Comparison of ENCODE assay signal across 8 mouse cellular contexts in genomic region chr4:128803569-128803968, GRCm38 (mm10). TPM values are rescaled to one million over a fixed set of nuclear protein-coding genes. Genes with fewer than 3 reads are reported as not detected.
DNase-seq lines count a peak whose midpoint lies in the region; ATAC-seq lines count a peak whose summit lies in the region.

No protein-coding gene starts in this region.

- 0 out of 2 replicates have a peak, but pooled peaks cover 3% of the 10 kb centered on the region for H3K36me3 ChIP-seq in heart, embryonic 14.5 days (ENCODE audit: control insufficient read depth, insufficient read depth, low read length)
- 0 out of 2 replicates have a peak, but pooled peaks cover 6% of the 10 kb centered on the region for H3K36me3 ChIP-seq in embryonic facial prominence, embryonic 13.5 days
- no peaks in the 10 kb centered on the region for H3K36me3 ChIP-seq in hindbrain, embryonic 16.5 days (ENCODE audit: control insufficient read depth, insufficient read depth, low read length)
- peaks cover 22% of the 10 kb centered on the region for H3K36me3 ChIP-seq in midbrain, embryonic 10.5 days

- no peak overlapping the region; a peak in 1 of 4 replicates for H3K27ac ChIP-seq in heart, embryonic 14.5 days (replicated peaks in 1 of 2; ENCODE audit: control insufficient read depth in 1 of 2, insufficient read depth in 1 of 2, low read depth in 2 of 2, low read length in 2 of 2)
- 0 out of 2 replicates have a peak overlapping the region, but pooled peaks have one; percentile 98 for H3K27ac ChIP-seq in embryonic facial prominence, embryonic 13.5 days
- H3K27ac ChIP-seq in hindbrain, embryonic 16.5 days (ENCODE audit: low read depth, low read length): no peak overlapping the region
- H3K27ac ChIP-seq in midbrain, embryonic 10.5 days (replicated peaks): peak overlapping the region; percentile 99

- ATAC-seq in heart, embryonic 14.5 days (ENCODE audit: insufficient number of reproducible peaks, insufficient read depth, low FRiP score, low read depth): no peak
- no peak for ATAC-seq in embryonic facial prominence, embryonic 13.5 days (ENCODE audit: insufficient number of reproducible peaks, insufficient read depth, low FRiP score, low TSS enrichment, low read depth)
- ATAC-seq in hindbrain, embryonic 16.5 days: no peak

- H3K4me3 ChIP-seq in heart, embryonic 14.5 days (ENCODE audit: control insufficient read depth in 1 of 2, insufficient read depth in 1 of 2, low read depth in 1 of 2, low read length in 2 of 2): peak overlapping the region in 1 of 2 experiments; percentile 81; a peak in 2 of 4 replicates
- H3K4me3 ChIP-seq in embryonic facial prominence, embryonic 13.5 days: peak overlapping the region; percentile 89
- H3K4me3 ChIP-seq in hindbrain, embryonic 16.5 days (ENCODE audit: low read length): no peak overlapping the region
- peak overlapping the region; percentile 85 for H3K4me3 ChIP-seq in midbrain, embryonic 10.5 days

- WGBS in heart, embryonic 14.5 days: 42% methylated on average over 5 of the region's 5 CpGs
- 43% methylated on average over 5 of the region's 5 CpGs for WGBS in embryonic facial prominence, embryonic 13.5 days
- 52% methylated on average over 5 of the region's 5 CpGs for WGBS in hindbrain, embryonic 16.5 days
- WGBS in midbrain, embryonic 10.5 days: 52% methylated on average over 5 of the region's 5 CpGs

- no peaks in the 10 kb centered on the region for H3K27me3 ChIP-seq in heart, embryonic 14.5 days (ENCODE audit: control insufficient read depth, insufficient read depth, low read length)
- H3K27me3 ChIP-seq in embryonic facial prominence, embryonic 13.5 days: no peaks in the 10 kb centered on the region
- H3K27me3 ChIP-seq in hindbrain, embryonic 16.5 days (replicated peaks; ENCODE audit: control insufficient read depth, insufficient read depth, low read length): no peaks in the 10 kb centered on the region
- no peaks in the 10 kb centered on the region for H3K27me3 ChIP-seq in midbrain, embryonic 10.5 days (ENCODE audit: low read depth, poor library complexity, severe bottlenecking)

- DNase-seq in heart, postnatal 25 days (ENCODE audit: low spot score): no peak
- no peak for DNase-seq in midbrain, embryonic 10.5 days (ENCODE audit: low spot score)
- DNase-seq in right cerebral cortex, postnatal 36 days (ENCODE audit: low spot score in 2 of 2): no peak
- DNase-seq in adrenal gland, postnatal 10 days: no peak
- no peak for DNase-seq in left cerebral cortex, postnatal 10 days (ENCODE audit: extremely low spot score in 1 of 2, low spot score in 2 of 2)

- H3K9ac ChIP-seq in heart, embryonic 14.5 days (ENCODE audit: low read length): peak overlapping the region; percentile 98
- peak overlapping the region; percentile 99 for H3K9ac ChIP-seq in embryonic facial prominence, embryonic 13.5 days
- 0 out of 2 replicates have a peak overlapping the region, but pooled peaks have one; percentile 15 for H3K9ac ChIP-seq in hindbrain, embryonic 16.5 days (ENCODE audit: low read depth, low read length)

- peaks cover 22 to 41% of the 10 kb centered on the region in 2 experiments for H3K4me1 ChIP-seq in heart, embryonic 14.5 days (ENCODE audit: control insufficient read depth in 2 of 2, insufficient read depth in 2 of 2, low read length in 2 of 2)
- peaks cover 67% of the 10 kb centered on the region for H3K4me1 ChIP-seq in embryonic facial prominence, embryonic 13.5 days
- peaks cover 31% of the 10 kb centered on the region for H3K4me1 ChIP-seq in hindbrain, embryonic 16.5 days (ENCODE audit: control insufficient read depth, insufficient read depth, low read depth, low read length)
- peaks cover 77% of the 10 kb centered on the region for H3K4me1 ChIP-seq in midbrain, embryonic 10.5 days

- no peaks in the 10 kb centered on the region for H3K9me3 ChIP-seq in heart, embryonic 14.5 days (ENCODE audit: control insufficient read depth, low read length)
- no peaks in the 10 kb centered on the region for H3K9me3 ChIP-seq in embryonic facial prominence, embryonic 13.5 days
- H3K9me3 ChIP-seq in hindbrain, embryonic 16.5 days (ENCODE audit: control insufficient read depth, low read length): no peaks in the 10 kb centered on the region
- no peaks in the 10 kb centered on the region for H3K9me3 ChIP-seq in midbrain, embryonic 10.5 days (replicated peaks)

- intact Hi-C loops in heart, postnatal 25 days (cut with DNase I): no loop called here
- intact Hi-C loops in left cerebral cortex, postnatal 10 days (cut with DNase I): no loop called here

- peak overlapping the region; percentile 97 for H3K4me2 ChIP-seq in heart, embryonic 14.5 days (ENCODE audit: low read length)
- peak overlapping the region; percentile 93 for H3K4me2 ChIP-seq in embryonic facial prominence, embryonic 13.5 days
- H3K4me2 ChIP-seq in hindbrain, embryonic 16.5 days (ENCODE audit: low read length): peak overlapping the region; percentile 97

RNA-seq across cellular contexts. Expression of gene Zfp362, which starts 2.3 kb away (rescaled TPM):
- polyA plus RNA-seq in heart, embryonic 14.5 days (2014; fragmentation: Nextera tagmentation; extraction: Ambion mirVana): 14.8 and 17.6 TPM in 2 replicates
- total RNA-seq in heart, postnatal 25 days (2021): 10 to 100 TPM; 12.8 to 13.0 TPM
- 50.2 and 51.7 TPM in 2 replicates for polyA plus RNA-seq in embryonic facial prominence, embryonic 13.5 days (2015; fragmentation: Nextera tagmentation; extraction: Ambion mirVana)
- polyA plus RNA-seq in hindbrain, embryonic 16.5 days (2015; fragmentation: Nextera tagmentation; extraction: Ambion mirVana): 29.8 and 33.2 TPM in 2 replicates
- polyA plus RNA-seq in midbrain, embryonic 10.5 days (2016; fragmentation: Nextera tagmentation; extraction: Ambion mirVana): 36.5 and 37.9 TPM in 2 replicates
- total RNA-seq in adrenal gland, postnatal 10 days (2021): 10 to 100 TPM; 33.7 to 36.5 TPM
- 10 to 100 TPM; 43.4 to 45.5 TPM for total RNA-seq in left cerebral cortex, postnatal 10 days (2021)

RNA-seq across cellular contexts. Expression of gene A3galt2, which starts 48.4 kb away (rescaled TPM):
- 0.12 and 0.13 TPM in 2 replicates for polyA plus RNA-seq in heart, embryonic 14.5 days (2014; fragmentation: Nextera tagmentation; extraction: Ambion mirVana)
- under 1 TPM in 1 of 2 experiments, not detected in 1; 0.14 TPM for total RNA-seq in heart, postnatal 25 days (2021)
- 0.29 and 0.38 TPM in 2 replicates for polyA plus RNA-seq in embryonic facial prominence, embryonic 13.5 days (2015; fragmentation: Nextera tagmentation; extraction: Ambion mirVana)
- polyA plus RNA-seq in hindbrain, embryonic 16.5 days (2015; fragmentation: Nextera tagmentation; extraction: Ambion mirVana): 0.23 and 0.36 TPM in 2 replicates
- 0.10 and 0.24 TPM in 2 replicates for polyA plus RNA-seq in midbrain, embryonic 10.5 days (2016; fragmentation: Nextera tagmentation; extraction: Ambion mirVana)
- total RNA-seq in adrenal gland, postnatal 10 days (2021): under 1 TPM; 0.12 TPM
- total RNA-seq in left cerebral cortex, postnatal 10 days (2021): under 1 TPM; 0.45 to 0.47 TPM

Comparison
In these comparisons a context has a peak if more than half of its experiments do, and no peak if none do; other contexts are left out.
1. H3K27ac ChIP-seq: peak in embryonic facial prominence, embryonic 13.5 days (single experiment) and midbrain, embryonic 10.5 days (single experiment); none in heart, embryonic 14.5 days (0 of 2) and hindbrain, embryonic 16.5 days (single experiment).
2. H3K9ac ChIP-seq: peak in every context shown above with its lines; median percentile 99 in embryonic facial prominence, embryonic 13.5 days; 98 in heart, embryonic 14.5 days; 15 in hindbrain, embryonic 16.5 days.
3. Peak in every context shown above with its lines, with median percentiles within 50 percentile points of each other: H3K4me2 ChIP-seq.